Mouse (Mus musculus): ENCODE measurements around the gene Bbof1.

- no peak for TF ChIP-seq POLR2A (IDR thresholded peaks at IDR 0.05; ENCODE audit: low read depth, low read length)
- no peak for TF ChIP-seq CTCF (conservative IDR thresholded peaks at IDR 0.05; ENCODE audit: insufficient read depth, insufficient read length, low read depth, low read length)
These were observed 5.9 kb upstream of the Bbof1 start for GRCm38 (mm10) chr12:84402923-84403322.

Data from kidney, adult 2 months (tissue).